ENCODE assay signal across 7 mouse cellular contexts in the genomic region with DNA sequence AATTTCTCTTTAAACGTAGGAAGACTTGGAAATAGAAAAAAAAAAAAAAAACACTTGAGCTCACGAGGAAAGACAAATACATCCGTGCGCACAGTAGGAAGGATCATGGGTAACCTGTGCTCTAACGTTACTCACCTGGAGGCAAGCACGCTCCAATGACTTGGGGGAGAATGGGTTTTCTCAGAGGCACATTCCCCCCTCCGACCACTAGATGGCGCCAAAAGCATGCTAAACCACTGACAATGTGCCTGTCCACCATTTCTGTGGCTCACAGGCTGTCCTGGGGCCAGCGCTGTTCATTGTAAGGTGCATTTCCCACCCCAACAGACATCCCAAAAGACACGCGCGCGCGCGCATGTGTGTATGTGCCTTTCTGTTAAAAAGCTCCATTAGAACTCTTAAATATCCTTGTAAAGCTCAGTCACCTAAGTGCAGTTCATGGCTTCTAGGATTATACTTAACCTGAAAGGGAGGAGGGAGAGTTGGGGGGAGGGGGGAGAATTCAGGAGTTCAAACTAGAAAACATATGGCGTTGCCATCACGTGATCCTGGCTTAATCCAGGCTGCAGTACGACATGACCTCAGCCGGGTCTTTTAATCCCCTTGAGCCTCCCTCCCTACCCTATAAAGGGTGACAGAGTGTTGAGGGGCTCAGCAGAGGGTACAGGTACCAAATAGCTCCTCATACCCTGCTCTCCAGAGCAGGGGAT.
DNase-seq lines count a peak whose midpoint lies in the region; ATAC-seq and TF ChIP-seq lines count a peak whose summit lies in the region.

No protein-coding gene starts in this region.

- peak overlapping the region; percentile 51 for H3K27ac ChIP-seq in embryonic facial prominence, embryonic 10.5 days (replicated peaks)
- H3K27ac ChIP-seq in limb, embryonic 10.5 days: no peak overlapping the region
- H3K27ac ChIP-seq in midbrain, embryonic 16.5 days (ENCODE audit: low read length): no peak overlapping the region
- no peak overlapping the region for H3K27ac ChIP-seq in spleen, adult 2 months (ENCODE audit: insufficient read depth, low read length)

- H3K4me3 ChIP-seq in embryonic facial prominence, embryonic 10.5 days: peak overlapping the region; percentile 41
- H3K4me3 ChIP-seq in limb, embryonic 10.5 days: peak overlapping the region; percentile 22
- H3K4me3 ChIP-seq in midbrain, embryonic 16.5 days (ENCODE audit: low read depth, low read length): peak overlapping the region; percentile 34
- no peak overlapping the region for H3K4me3 ChIP-seq in spleen, adult 2 months (ENCODE audit: extremely low read depth, insufficient read depth, insufficient read length)

- no peaks in the 10 kb centered on the region for H3K36me3 ChIP-seq in embryonic facial prominence, embryonic 10.5 days (replicated peaks)
- no peaks in the 10 kb centered on the region for H3K36me3 ChIP-seq in limb, embryonic 10.5 days
- H3K36me3 ChIP-seq in midbrain, embryonic 16.5 days (ENCODE audit: control insufficient read depth, insufficient read depth, low read length): no peaks in the 10 kb centered on the region
- no peaks in the 10 kb centered on the region for H3K36me3 ChIP-seq in spleen, adult 2 months (ENCODE audit: control insufficient read depth, insufficient read depth, low read length)

- TF ChIP-seq POLR2A in spleen, adult 2 months (IDR thresholded peaks at IDR 0.05; ENCODE audit: low read depth, low read length): no peak

- TF ChIP-seq CTCF in spleen, adult 2 months (IDR thresholded peaks at IDR 0.05; ENCODE audit: extremely low read depth, insufficient read depth, insufficient read length, insufficient replicate concordance): peak; percentile 82; the same call in 1 of the 2 replicates

- WGBS in embryonic facial prominence, embryonic 10.5 days: 4% methylated on average over 19 of the region's 19 CpGs
- WGBS in limb, embryonic 10.5 days: 5% methylated on average over 19 of the region's 19 CpGs
- WGBS in midbrain, embryonic 16.5 days: 4% methylated on average over 19 of the region's 19 CpGs
- WGBS in spleen, adult 2 months: 12% methylated on average over 19 of the region's 19 CpGs

- H3K4me1 ChIP-seq in embryonic facial prominence, embryonic 10.5 days: peaks cover 24% of the 10 kb centered on the region
- H3K4me1 ChIP-seq in limb, embryonic 10.5 days: peaks cover 11% of the 10 kb centered on the region
- H3K4me1 ChIP-seq in midbrain, embryonic 16.5 days (ENCODE audit: control insufficient read depth, insufficient read depth, low read length): peaks cover 5% of the 10 kb centered on the region
- H3K4me1 ChIP-seq in spleen, adult 2 months (ENCODE audit: control insufficient read depth, insufficient read depth, insufficient read length): no peaks in the 10 kb centered on the region

- peak overlapping the region; percentile 59; the same call in 1 of the 2 replicates for H3K9ac ChIP-seq in midbrain, embryonic 16.5 days (ENCODE audit: low read depth, low read length)

- ATAC-seq in midbrain, embryonic 16.5 days: peak; percentile 87

- peak; percentile 92 for DNase-seq in adrenal gland, postnatal 10 days
- peak; percentile 89 for DNase-seq in embryonic facial prominence, embryonic 10.5 days (ENCODE audit: low spot score)
- DNase-seq in heart, adult 11 months: peak; percentile 95
- DNase-seq in kidney, adult 18-20 months: peak; percentile 88
- DNase-seq in limb, embryonic 10.5 days (ENCODE audit: low spot score): peak; percentile 95
- peak; percentile 17 to 65 for DNase-seq in spleen, adult 2 months (ENCODE audit: low read depth in 1 of 2, low spot score in 2 of 2)

- H3K27me3 ChIP-seq in embryonic facial prominence, embryonic 10.5 days (replicated peaks; ENCODE audit: low read depth, poor library complexity, severe bottlenecking): peaks cover 27% of the 10 kb centered on the region; the same call in 1 of the 2 replicates
- no peaks in the 10 kb centered on the region; the same call in 1 of the 2 replicates for H3K27me3 ChIP-seq in limb, embryonic 10.5 days (ENCODE audit: low read depth, poor library complexity, severe bottlenecking)
- no peaks in the 10 kb centered on the region for H3K27me3 ChIP-seq in midbrain, embryonic 16.5 days (ENCODE audit: control insufficient read depth, insufficient read depth, low read depth, low read length)
- no peaks in the 10 kb centered on the region for H3K27me3 ChIP-seq in spleen, adult 2 months (ENCODE audit: control insufficient read depth, insufficient read depth, low read length)

- no peaks in the 10 kb centered on the region for H3K9me3 ChIP-seq in embryonic facial prominence, embryonic 10.5 days
- no peaks in the 10 kb centered on the region for H3K9me3 ChIP-seq in limb, embryonic 10.5 days (replicated peaks)
- no peaks in the 10 kb centered on the region for H3K9me3 ChIP-seq in midbrain, embryonic 16.5 days (replicated peaks; ENCODE audit: control insufficient read depth, low read length, poor library complexity, severe bottlenecking)

- H3K4me2 ChIP-seq in midbrain, embryonic 16.5 days (ENCODE audit: low read length): peak overlapping the region; percentile 65

Comparison
In these comparisons a context has a peak if more than half of its experiments do, and no peak if none do; other contexts are left out.
1. DNase-seq: peak in every context shown above with its lines; median percentile 95 in heart, adult 11 months; 95 in limb, embryonic 10.5 days; 92 in adrenal gland, postnatal 10 days; 89 in embryonic facial prominence, embryonic 10.5 days; 88 in kidney, adult 18-20 months; 41 in spleen, adult 2 months.